Mouse (Mus musculus) embryonic fibroblast, embryonic 13.5 days (primary cell): ENCODE results near the gene Tmem51. TPM values are rescaled to one million over a fixed set of nuclear protein-coding genes. Genes with fewer than 3 reads are reported as not detected.

ENCODE experiments used
- H3K27ac ChIP-seq: 2 replicates; pipeline ENCODE4 v1.5.1; 2012; ENCODE audit warnings: low read length, control low read depth, inconsistent platforms; ENCODE audit not compliant: insufficient read depth
- H3K4me1 ChIP-seq: 2 replicates; pipeline ENCODE4 v1.6.1; 2011; ENCODE audit warnings: low read length; ENCODE audit not compliant: control insufficient read depth, insufficient read depth
- H3K4me3 ChIP-seq: 2 replicates; pipeline ENCODE4 v1.5.1; 2011; ENCODE audit warnings: mild to moderate bottlenecking, control low read depth, low read length; ENCODE audit not compliant: insufficient read depth
- CTCF ChIP-seq: IDR thresholded peaks from 2 replicates; pipeline ENCODE4 v1.5.1; 2011; ENCODE audit warnings: mild to moderate bottlenecking, control low read depth, low read length, moderate library complexity, borderline replicate concordance; ENCODE audit not compliant: insufficient read depth
- POLR2A ChIP-seq: IDR thresholded peaks from 2 replicates; pipeline ENCODE4 v1.6.1; 2011; ENCODE audit warnings: low read depth, mild to moderate bottlenecking, control low read depth, low read length, moderate library complexity
- polyA plus RNA-seq: library from polyadenylated mRNA; stranded (reverse); fragments of >200 nt; gene quantifications from 2 replicates; pipeline ENCODE4 v1.2.4, GENCODE M21; 2011; ENCODE audit warnings: low read depth; ENCODE audit not compliant: missing spikeins, insufficient read length

Tmem51 gene
- polyA plus RNA-seq, 1 experiment, result 3.5 TPM

DNA sequence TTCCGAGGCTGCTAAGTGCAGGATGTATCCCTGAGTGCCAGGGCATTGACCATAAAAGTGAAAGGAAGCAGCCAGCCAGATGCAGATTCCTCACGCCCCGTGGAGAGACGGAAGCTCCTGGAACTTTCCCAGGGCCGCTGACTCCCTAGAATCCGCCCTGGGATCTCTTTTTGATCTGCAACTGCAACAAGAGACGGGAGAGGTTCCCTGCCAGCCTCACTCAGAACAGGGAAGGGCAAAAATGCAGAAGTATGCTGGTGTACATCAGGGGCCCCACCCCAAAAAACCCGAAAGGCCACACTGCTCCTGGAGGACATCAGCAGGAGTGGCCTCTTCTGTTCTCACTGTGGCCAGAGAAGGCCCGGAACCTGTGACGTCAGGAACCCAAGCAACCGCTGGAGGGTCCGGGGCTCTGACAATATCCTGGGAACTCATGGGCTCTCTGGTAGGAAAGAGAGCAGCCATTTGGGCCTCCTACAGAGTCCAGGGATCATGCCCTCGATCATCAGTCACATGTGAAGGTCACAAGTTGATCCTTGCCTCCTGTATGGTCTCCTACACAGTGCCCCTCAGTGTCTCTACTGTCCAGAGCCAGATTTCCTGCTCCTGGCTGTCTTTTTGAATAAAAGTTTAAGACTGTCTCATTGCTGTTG, 2.3 kb downstream of the Tmem51 start:
- Histone ChIP-seq H3K4me1 (peaks cover 9% of the 10 kb centered on the region; the same call in 1 of the 2 replicates), H3K27ac (no peak overlapping the region), H3K4me3 (no peak overlapping the region)
- no peak for TF ChIP-seq CTCF
- no peak for TF ChIP-seq POLR2A

DNA sequence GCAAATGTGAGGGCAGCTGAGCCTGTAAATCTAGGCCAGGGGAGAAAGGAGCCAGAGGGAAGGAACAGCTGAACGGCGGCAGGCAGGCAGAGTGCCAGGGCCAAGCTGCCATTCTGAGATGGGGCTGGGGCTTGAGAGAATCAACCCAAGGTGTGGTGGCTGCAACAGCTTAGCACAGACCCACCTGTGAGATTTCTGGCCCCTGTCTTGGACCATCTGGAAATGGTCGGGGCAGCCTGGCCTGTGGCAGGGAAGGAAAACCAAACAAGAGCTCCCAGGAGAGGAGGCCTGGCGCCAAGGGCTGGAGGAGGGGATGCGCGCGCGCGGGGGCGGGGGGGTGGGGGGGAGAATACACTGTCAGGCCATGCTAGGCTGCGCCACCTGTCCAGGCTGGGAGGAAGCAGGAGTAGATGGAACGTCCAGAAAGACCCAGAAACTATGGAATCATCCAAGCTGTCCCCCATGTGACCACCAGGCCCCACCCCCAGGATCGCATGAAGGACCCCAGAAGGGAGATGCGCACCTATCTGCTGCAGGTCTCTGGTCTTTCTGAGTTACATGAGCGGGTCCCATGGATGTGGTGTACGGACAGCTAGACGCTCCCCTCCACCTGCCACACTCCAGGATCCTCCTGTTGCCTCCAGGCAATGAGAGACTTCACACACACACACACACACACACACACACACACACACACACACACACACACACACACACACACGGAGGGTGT, 3.0 kb downstream of the Tmem51 start:
- H3K27ac ChIP-seq, result no peak overlapping the region
- H3K4me3 ChIP-seq, result no peak overlapping the region
- TF ChIP-seq CTCF (no peak), POLR2A (no peak)
- peaks cover 9% of the 10 kb centered on the region; the same call in 1 of the 2 replicates for H3K4me1 ChIP-seq

DNA sequence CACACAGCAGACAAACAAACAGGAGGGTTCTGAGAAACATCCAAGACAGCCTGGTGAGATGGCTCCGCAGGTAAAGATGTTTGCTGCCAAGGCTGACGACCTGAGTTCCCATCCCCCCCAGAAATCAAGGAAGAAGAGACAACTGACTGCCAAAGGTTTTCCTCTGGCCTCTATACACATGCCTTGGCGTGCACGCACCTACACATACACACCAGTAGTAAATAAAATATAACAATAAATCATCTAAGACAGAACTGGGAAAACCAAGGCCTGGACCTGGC, 3.7 kb downstream of the Tmem51 start:
- Histone ChIP-seq H3K4me3 (no peak overlapping the region), H3K27ac (no peak overlapping the region), H3K4me1 (peaks cover 9% of the 10 kb centered on the region; the same call in 1 of the 2 replicates)
- TF ChIP-seq CTCF (no peak), POLR2A (no peak)

DNA sequence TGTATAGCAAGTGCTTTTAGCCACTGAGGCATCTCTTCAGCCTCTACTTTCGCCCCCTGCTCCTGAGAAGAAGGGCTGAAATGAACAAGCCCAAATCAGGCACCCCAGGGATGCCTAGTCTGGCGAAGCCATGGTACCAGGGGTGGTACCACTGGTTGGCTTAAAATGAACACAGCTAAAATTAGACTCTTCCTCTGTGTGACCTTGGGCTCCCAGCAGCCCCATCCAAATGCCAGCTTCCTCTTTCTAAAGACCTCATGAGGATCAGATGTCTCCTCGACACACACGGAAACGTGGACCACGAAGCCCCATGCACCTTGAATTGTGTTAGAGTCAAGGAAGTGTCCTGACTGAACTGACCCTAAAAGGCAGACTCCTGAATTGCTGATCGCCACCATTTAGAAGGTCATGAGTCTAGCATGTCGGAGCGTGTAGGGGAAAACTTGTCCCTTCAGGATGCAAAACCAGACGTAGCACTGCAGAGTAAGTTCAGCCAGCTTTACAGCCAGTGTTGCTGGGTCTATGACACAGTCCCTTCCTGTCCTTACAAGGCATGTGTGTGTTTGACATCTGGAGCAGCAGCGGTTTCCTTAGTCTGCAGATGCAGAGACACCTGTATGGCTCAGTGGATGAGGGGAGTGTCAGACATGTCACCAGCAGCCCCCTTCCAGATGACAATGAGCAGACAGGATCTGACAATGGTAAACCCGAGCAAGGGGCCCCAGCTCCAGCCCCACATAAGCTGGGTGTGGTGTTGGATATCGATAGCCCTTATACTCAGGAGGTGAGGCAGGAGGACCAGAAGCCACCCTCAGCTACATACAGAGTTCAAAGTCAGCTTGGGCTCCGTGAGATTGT, 4.2 kb downstream of the Tmem51 start:
- TF ChIP-seq CTCF (no peak), POLR2A (no peak)
- Histone ChIP-seq H3K27ac (no peak overlapping the region), H3K4me1 (peaks cover 9% of the 10 kb centered on the region; the same call in 1 of the 2 replicates), H3K4me3 (no peak overlapping the region)

- Histone ChIP-seq H3K4me3 (no peak overlapping the region), H3K27ac (no peak overlapping the region; the same call in 1 of the 2 replicates), H3K4me1 (peaks cover 9% of the 10 kb centered on the region; the same call in 1 of the 2 replicates)
Measured at GRCm38 (mm10) chr4:142077572-142078271, 6.4 kb downstream of the Tmem51 start.

GRCm38 (mm10) chr4:142076883-142077282, 7.2 kb downstream of the Tmem51 start:
- no peak overlapping the region for H3K4me3 ChIP-seq
- H3K27ac ChIP-seq, result no peak overlapping the region
- no peak for TF ChIP-seq POLR2A
- no peak for TF ChIP-seq CTCF
- H3K4me1 ChIP-seq, result peaks cover 9% of the 10 kb centered on the region; the same call in 1 of the 2 replicates

More at GRCm38 (mm10) chr4:142077572-142078271, 6.4 kb downstream of the Tmem51 start:
- TF ChIP-seq POLR2A, result no peak
- no peak for TF ChIP-seq CTCF

DNA sequence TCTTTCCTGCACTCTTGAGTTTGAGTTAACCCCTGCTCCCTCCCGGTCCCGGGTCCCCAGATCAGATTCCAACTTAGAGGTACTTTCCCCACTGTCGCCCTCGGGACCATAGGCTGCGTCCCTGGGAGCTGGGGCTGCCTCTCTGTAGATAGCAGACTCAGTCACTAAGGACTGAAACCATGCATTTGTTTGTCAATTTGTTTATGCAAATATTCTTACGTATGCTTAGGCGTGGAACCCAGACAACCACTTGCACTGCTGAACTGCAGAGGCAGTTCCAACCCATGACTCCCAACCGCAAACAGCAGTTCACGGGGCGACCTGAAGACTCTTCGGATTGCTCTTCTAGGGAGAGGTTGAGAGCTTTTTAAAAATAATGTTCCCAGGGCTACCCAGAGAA, 8.2 kb downstream of the Tmem51 start:
- H3K4me3 ChIP-seq, result no peak overlapping the region
- TF ChIP-seq POLR2A, result no peak
- no peak for TF ChIP-seq CTCF
- peaks cover 16% of the 10 kb centered on the region for H3K4me1 ChIP-seq

DNA sequence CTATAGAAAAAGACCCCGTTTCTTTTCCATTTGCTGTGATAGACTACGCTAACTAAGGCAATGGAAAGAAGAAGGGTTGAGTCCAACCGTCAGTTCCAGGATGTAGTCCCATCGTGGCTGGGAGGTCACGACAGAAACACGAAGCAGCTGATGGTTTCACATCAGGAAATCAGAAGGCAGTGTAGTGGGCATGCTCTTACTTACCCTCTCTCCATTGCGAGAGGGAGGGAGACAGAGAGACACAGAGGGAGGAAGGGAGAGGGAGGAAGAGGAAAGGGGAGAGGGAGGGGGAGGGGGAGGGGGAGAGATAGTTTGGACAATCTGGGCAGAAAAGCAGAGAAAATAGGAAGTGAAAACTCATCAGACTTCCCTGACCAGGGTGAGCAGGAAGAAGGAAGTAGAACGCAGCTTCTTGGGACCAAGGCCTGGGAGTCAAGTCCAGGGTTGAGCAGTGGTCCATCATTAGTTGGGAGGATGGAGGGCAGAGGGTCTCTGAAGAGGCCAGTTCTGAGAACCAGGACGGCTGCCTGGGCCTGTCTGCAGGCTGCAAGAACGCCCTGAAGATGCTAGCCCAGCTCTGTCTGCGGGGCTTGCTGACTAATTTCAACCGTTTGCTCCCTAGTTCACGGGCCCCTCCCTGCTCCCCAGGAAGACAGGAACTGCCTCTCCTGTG, 9.9 kb downstream of the Tmem51 start:
- Histone ChIP-seq H3K27ac (no peak overlapping the region), H3K4me1 (peaks cover 16% of the 10 kb centered on the region), H3K4me3 (no peak overlapping the region)
- no peak for TF ChIP-seq CTCF
- TF ChIP-seq POLR2A, result no peak

More for the DNA sequence above, 8.2 kb downstream of the Tmem51 start:
- no peak overlapping the region for H3K27ac ChIP-seq
